Mouse (Mus musculus): Measurements from ENCODE around the gene Tenm3.

GRCm38 (mm10) chr8:48659226-48659625, 184.5 kb downstream of the Tenm3 start:
- TF ChIP-seq E2F4 (IDR thresholded peaks at IDR 0.05; ENCODE audit: insufficient read depth) = no peak
- TF ChIP-seq POLR2A (IDR thresholded peaks at IDR 0.05; ENCODE audit: insufficient read length, low read depth) = no peak
- no peak for TF ChIP-seq TCF12 (IDR thresholded peaks at IDR 0.05; ENCODE audit: insufficient read depth, poor library complexity, severe bottlenecking)
- TF ChIP-seq MYOD1 (IDR thresholded peaks at IDR 0.05; ENCODE audit: control insufficient read depth in 1 of 3, insufficient read length in 2 of 3, low read depth in 2 of 3) = no peak
- TF ChIP-seq MAX (IDR thresholded peaks at IDR 0.05; ENCODE audit: low read depth) = no peak
- no peak for TF ChIP-seq MYOG (IDR thresholded peaks at IDR 0.05; ENCODE audit: control insufficient read depth in 1 of 3, insufficient read depth in 1 of 3, insufficient read length in 2 of 3, low read depth in 2 of 3)
- no peak for TF ChIP-seq USF1 (IDR thresholded peaks at IDR 0.05; ENCODE audit: low read depth)
- no peak for TF ChIP-seq POLR2AphosphoS2 (IDR thresholded peaks at IDR 0.05; ENCODE audit: insufficient read length, low read depth)
- no peak for TF ChIP-seq CEBPB (IDR thresholded peaks at IDR 0.05; ENCODE audit: insufficient read depth, poor library complexity, severe bottlenecking)
- TF ChIP-seq TCF3 (IDR thresholded peaks at IDR 0.05; ENCODE audit: insufficient read length, low read depth) = no peak
- no peak for TF ChIP-seq REST (IDR thresholded peaks at IDR 0.05; ENCODE audit: insufficient read depth, insufficient read length)
